Mouse (Mus musculus): ENCODE data around the gene Chd9. TPM values are rescaled to one million over a fixed set of nuclear protein-coding genes. Genes with fewer than 3 reads are reported as not detected.

Gene Chd9
- polyA plus RNA-seq, 1 experiment from 2014 or later, result 44.7 TPM

- no peaks in the 10 kb centered on the region for H3K36me3 ChIP-seq (ENCODE audit: control insufficient read depth, insufficient read depth, low read length)
- no peak overlapping the region for H3K4me3 ChIP-seq (ENCODE audit: low read depth, low read length)
- no peak overlapping the region for H3K9ac ChIP-seq (ENCODE audit: low read depth, low read length)
- H3K4me1 ChIP-seq (ENCODE audit: control insufficient read depth, insufficient read depth, low read length), result no peaks in the 10 kb centered on the region
- no peak for ATAC-seq (replicated peaks; ENCODE audit: insufficient number of reproducible peaks, low FRiP score, low TSS enrichment)
- no peaks in the 10 kb centered on the region for H3K9me3 ChIP-seq (replicated peaks; ENCODE audit: control insufficient read depth, low read length)
- H3K27me3 ChIP-seq (ENCODE audit: control insufficient read depth, insufficient read depth, low read length), result no peaks in the 10 kb centered on the region
- no peak overlapping the region for H3K4me2 ChIP-seq
- no peak overlapping the region for H3K27ac ChIP-seq (ENCODE audit: low read depth, low read length)
- 16% methylated on average over 6 of the region's 6 CpGs for WGBS (ENCODE audit: insufficient replicate concordance)
Observed at GRCm38 (mm10) chr8:90898578-90898977, 70.4 kb downstream of the Chd9 start.

- H3K36me3 ChIP-seq (ENCODE audit: control insufficient read depth, insufficient read depth, low read length), result no peaks in the 10 kb centered on the region
- WGBS (ENCODE audit: insufficient replicate concordance), result 74% methylated on average over 2 of the region's 2 CpGs
- H3K4me1 ChIP-seq (ENCODE audit: control insufficient read depth, insufficient read depth, low read length), result no peaks in the 10 kb centered on the region
- H3K9ac ChIP-seq (ENCODE audit: low read depth, low read length), result no peak overlapping the region
- no peak overlapping the region for H3K27ac ChIP-seq (ENCODE audit: low read depth, low read length)
- H3K9me3 ChIP-seq (replicated peaks; ENCODE audit: control insufficient read depth, low read length), result no peaks in the 10 kb centered on the region
- ATAC-seq (replicated peaks; ENCODE audit: insufficient number of reproducible peaks, low FRiP score, low TSS enrichment), result no peak
- no peak overlapping the region for H3K4me3 ChIP-seq (ENCODE audit: low read depth, low read length)
- H3K27me3 ChIP-seq (ENCODE audit: control insufficient read depth, insufficient read depth, low read length), result no peaks in the 10 kb centered on the region
- H3K4me2 ChIP-seq, result no peak overlapping the region
Observed at GRCm38 (mm10) chr8:90902002-90902401, 73.8 kb downstream of the Chd9 start.

- Histone ChIP-seq H3K4me1 (ENCODE audit: control insufficient read depth, insufficient read depth, low read length) (no peaks in the 10 kb centered on the region; the same call in 1 of the 2 replicates), H3K27me3 (ENCODE audit: control insufficient read depth, insufficient read depth, low read length) (no peaks in the 10 kb centered on the region), H3K9me3 (replicated peaks; ENCODE audit: control insufficient read depth, low read length) (no peaks in the 10 kb centered on the region), H3K4me3 (ENCODE audit: low read depth, low read length) (no peak overlapping the region), H3K36me3 (ENCODE audit: control insufficient read depth, insufficient read depth, low read length) (no peaks in the 10 kb centered on the region), H3K9ac (ENCODE audit: low read depth, low read length) (no peak overlapping the region), H3K27ac (ENCODE audit: low read depth, low read length) (no peak overlapping the region), H3K4me2 (no peak overlapping the region)
- ATAC-seq (replicated peaks; ENCODE audit: insufficient number of reproducible peaks, low FRiP score, low TSS enrichment), result no peak
- 79% methylated on average over 2 of the region's 2 CpGs for WGBS (ENCODE audit: insufficient replicate concordance)
Observed at GRCm38 (mm10) chr8:90904171-90904706, 76.1 kb downstream of the Chd9 start.

GRCm38 (mm10) chr8:90906922-90907321 lies 78.8 kb downstream of the Chd9 start:
- peak overlapping the region; percentile 97 for H3K4me2 ChIP-seq
- H3K9ac ChIP-seq (ENCODE audit: low read depth, low read length), result no peak overlapping the region
- no peaks in the 10 kb centered on the region for H3K27me3 ChIP-seq (ENCODE audit: control insufficient read depth, insufficient read depth, low read length)
- H3K4me1 ChIP-seq (ENCODE audit: control insufficient read depth, insufficient read depth, low read length), result no peaks in the 10 kb centered on the region; the same call in 1 of the 2 replicates
- ATAC-seq (replicated peaks; ENCODE audit: insufficient number of reproducible peaks, low FRiP score, low TSS enrichment), result no peak
- no peak overlapping the region for H3K4me3 ChIP-seq (ENCODE audit: low read depth, low read length)
- H3K27ac ChIP-seq (ENCODE audit: low read depth, low read length), result no peak overlapping the region
- 88% methylated on average over 4 of the region's 4 CpGs for WGBS (ENCODE audit: insufficient replicate concordance)
- H3K9me3 ChIP-seq (replicated peaks; ENCODE audit: control insufficient read depth, low read length), result no peaks in the 10 kb centered on the region
- H3K36me3 ChIP-seq (ENCODE audit: control insufficient read depth, insufficient read depth, low read length), result no peaks in the 10 kb centered on the region

DNA sequence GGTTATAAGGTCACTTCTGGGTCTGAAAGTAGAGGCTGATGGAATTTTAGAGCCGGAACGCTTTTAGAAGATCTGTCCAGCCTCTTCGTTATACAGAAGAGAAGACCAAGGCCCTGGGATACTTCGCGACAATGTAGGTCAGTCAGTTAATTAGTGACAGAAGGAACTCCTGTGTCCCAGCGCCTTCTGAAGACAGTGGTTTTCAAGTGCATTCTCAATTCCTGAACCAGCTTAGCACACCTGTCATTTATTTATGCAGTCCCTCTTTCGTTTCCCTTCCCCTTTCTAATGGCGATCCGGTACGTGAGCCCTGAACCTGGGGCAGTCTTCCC lies 79.3 kb downstream of the Chd9 start:
- no peaks in the 10 kb centered on the region; the same call in 1 of the 2 replicates for H3K4me1 ChIP-seq (ENCODE audit: control insufficient read depth, insufficient read depth, low read length)
- 24% methylated on average over 10 of the region's 10 CpGs for WGBS (ENCODE audit: insufficient replicate concordance)
- peak overlapping the region; percentile 88 for H3K27ac ChIP-seq (ENCODE audit: low read depth, low read length)
- ATAC-seq (replicated peaks; ENCODE audit: insufficient number of reproducible peaks, low FRiP score, low TSS enrichment), result no peak
- no peaks in the 10 kb centered on the region for H3K9me3 ChIP-seq (replicated peaks; ENCODE audit: control insufficient read depth, low read length)
- peak overlapping the region; percentile 97 for H3K4me2 ChIP-seq
- H3K27me3 ChIP-seq (ENCODE audit: control insufficient read depth, insufficient read depth, low read length), result no peaks in the 10 kb centered on the region
- H3K4me3 ChIP-seq (ENCODE audit: low read depth, low read length), result peak overlapping the region; percentile 88
- no peaks in the 10 kb centered on the region for H3K36me3 ChIP-seq (ENCODE audit: control insufficient read depth, insufficient read depth, low read length)
- peak overlapping the region; percentile 89 for H3K9ac ChIP-seq (ENCODE audit: low read depth, low read length)

- peak overlapping the region; percentile 89 for H3K9ac ChIP-seq (ENCODE audit: low read depth, low read length)
- peak; percentile 98 for ATAC-seq (replicated peaks; ENCODE audit: insufficient number of reproducible peaks, low FRiP score, low TSS enrichment)
- no peaks in the 10 kb centered on the region for H3K36me3 ChIP-seq (ENCODE audit: control insufficient read depth, insufficient read depth, low read length)
- peak overlapping the region; percentile 88 for H3K27ac ChIP-seq (ENCODE audit: low read depth, low read length)
- WGBS (ENCODE audit: insufficient replicate concordance), result under 1% methylated on average over 81 of the region's 89 CpGs
- peak overlapping the region; percentile 88 for H3K4me3 ChIP-seq (ENCODE audit: low read depth, low read length)
- no peaks in the 10 kb centered on the region for H3K27me3 ChIP-seq (ENCODE audit: control insufficient read depth, insufficient read depth, low read length)
- H3K4me2 ChIP-seq, result peak overlapping the region; percentile 97
- no peaks in the 10 kb centered on the region; the same call in 1 of the 2 replicates for H3K4me1 ChIP-seq (ENCODE audit: control insufficient read depth, insufficient read depth, low read length)
- H3K9me3 ChIP-seq (replicated peaks; ENCODE audit: control insufficient read depth, low read length), result no peaks in the 10 kb centered on the region
Observed at GRCm38 (mm10) chr8:90907848-90908551, 79.8 kb downstream of the Chd9 start.

DNA sequence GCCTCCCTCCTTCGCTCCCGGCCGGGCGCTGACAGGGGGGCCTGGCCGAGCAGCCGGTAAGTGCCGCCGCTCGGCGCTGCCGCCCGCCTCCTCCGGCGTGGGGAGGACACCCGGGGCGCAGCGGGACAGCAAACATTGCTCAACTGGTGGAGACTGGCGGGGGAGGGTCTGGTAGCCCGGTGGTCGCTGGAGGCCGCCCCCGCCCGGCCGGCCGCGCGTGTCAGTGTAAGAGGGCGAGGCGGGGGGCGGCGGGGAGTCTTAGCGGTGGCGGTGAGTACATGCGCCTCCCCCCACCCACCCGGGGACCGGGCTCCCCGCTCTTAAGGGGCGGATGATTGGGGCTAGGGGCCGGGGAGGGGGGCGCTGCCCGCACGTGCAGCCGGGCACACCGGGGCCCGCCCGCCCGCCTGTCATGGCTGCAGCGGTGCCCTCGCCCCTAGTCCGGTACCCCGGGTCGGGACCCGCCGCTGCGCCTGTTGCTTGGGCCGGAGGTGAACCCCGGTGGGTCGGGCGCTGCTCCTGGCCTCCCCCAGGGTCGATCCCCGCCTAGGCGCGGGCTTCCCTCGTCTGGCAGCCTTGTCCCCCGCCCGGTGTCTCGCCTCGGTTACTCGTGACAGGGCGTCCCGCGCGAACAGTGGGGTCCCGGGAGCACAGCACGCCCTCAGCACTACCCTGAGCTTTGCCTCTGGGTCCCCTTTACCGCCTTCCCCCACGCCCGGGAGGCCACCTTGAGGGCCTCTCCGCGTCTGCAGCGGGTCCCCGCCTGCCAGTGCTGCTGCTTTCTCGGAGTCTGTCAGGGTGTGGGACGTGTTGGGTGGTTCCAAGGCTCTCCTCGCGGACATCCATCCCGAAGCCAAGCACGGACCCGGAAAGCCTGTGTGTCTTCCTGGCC lies 80.7 kb downstream of the Chd9 start:
- Histone ChIP-seq H3K4me2 (peak overlapping the region; percentile 97), H3K4me3 (ENCODE audit: low read depth, low read length) (peak overlapping the region; percentile 88)
- WGBS (ENCODE audit: insufficient replicate concordance), result under 1% methylated on average over 60 of the region's 89 CpGs

GRCm38 (mm10) chr8:90923158-90923905 lies 95.2 kb downstream of the Chd9 start:
- Histone ChIP-seq H3K4me1 (ENCODE audit: control insufficient read depth, insufficient read depth, low read length) (no peaks in the 10 kb centered on the region), H3K4me2 (no peak overlapping the region), H3K9me3 (replicated peaks; ENCODE audit: control insufficient read depth, low read length) (no peaks in the 10 kb centered on the region), H3K36me3 (ENCODE audit: control insufficient read depth, insufficient read depth, low read length) (no peaks in the 10 kb centered on the region), H3K27me3 (ENCODE audit: control insufficient read depth, insufficient read depth, low read length) (no peaks in the 10 kb centered on the region), H3K9ac (ENCODE audit: low read depth, low read length) (no peak overlapping the region), H3K27ac (ENCODE audit: low read depth, low read length) (no peak overlapping the region), H3K4me3 (ENCODE audit: low read depth, low read length) (no peak overlapping the region)
- WGBS (ENCODE audit: insufficient replicate concordance), result 73% methylated on average over 3 of the region's 3 CpGs
- ATAC-seq (replicated peaks; ENCODE audit: insufficient number of reproducible peaks, low FRiP score, low TSS enrichment), result no peak

More for the DNA sequence above, 80.7 kb downstream of the Chd9 start:
- peak; percentile 25 for ATAC-seq (replicated peaks; ENCODE audit: insufficient number of reproducible peaks, low FRiP score, low TSS enrichment)
- Histone ChIP-seq H3K36me3 (ENCODE audit: control insufficient read depth, insufficient read depth, low read length) (no peaks in the 10 kb centered on the region), H3K9me3 (replicated peaks; ENCODE audit: control insufficient read depth, low read length) (no peaks in the 10 kb centered on the region), H3K9ac (ENCODE audit: low read depth, low read length) (peak overlapping the region; percentile 89), H3K4me1 (ENCODE audit: control insufficient read depth, insufficient read depth, low read length) (no peaks in the 10 kb centered on the region; the same call in 1 of the 2 replicates), H3K27me3 (ENCODE audit: control insufficient read depth, insufficient read depth, low read length) (no peaks in the 10 kb centered on the region), H3K27ac (ENCODE audit: low read depth, low read length) (peak overlapping the region; percentile 88)
